Mouse (Mus musculus) intestine, embryonic 14.5 days (tissue): ENCODE results near the gene Cadps2. TPM values are rescaled to one million over a fixed set of nuclear protein-coding genes. Genes with fewer than 3 reads are reported as not detected.

ENCODE experiments used
- ATAC-seq: fragments of 200-750 bp; cut with Nextera tagmentation; replicated peaks from 2 replicates; pipeline ENCODE4 v1.8.0; 2017; ENCODE audit warnings: low read depth, moderate number of reproducible peaks, moderate TSS enrichment, moderate library complexity; ENCODE audit not compliant: low FRiP score, low TSS enrichment
- DNase-seq: peaks from one replicate; pipeline ENCODE4 v3.0.0-alpha.2; 2018; ENCODE audit warnings: low spot score
- H3K27ac ChIP-seq: fragments of 300-500 bp; sonication (generic); 2 replicates; pipeline ENCODE4 v1.5.1; 2014; ENCODE audit warnings: low read depth, mild to moderate bottlenecking, control low read depth
- H3K27me3 ChIP-seq: fragments of 300-500 bp; sonication (generic); replicated peaks from 2 replicates; pipeline ENCODE4 v1.6.1; 2014; ENCODE audit warnings: low read length, control low read depth; ENCODE audit not compliant: control insufficient read depth, insufficient read depth
- H3K36me3 ChIP-seq: fragments of 300-500 bp; sonication (generic); 2 replicates; pipeline ENCODE4 v1.6.1; 2014; ENCODE audit warnings: low read length, control low read depth; ENCODE audit not compliant: control insufficient read depth, insufficient read depth
- H3K4me1 ChIP-seq: fragments of 300-500 bp; sonication (generic); replicated peaks from 2 replicates; pipeline ENCODE4 v1.6.1; 2014; ENCODE audit warnings: low read length, control low read depth, mixed read lengths; ENCODE audit not compliant: control insufficient read depth, insufficient read depth
- H3K4me2 ChIP-seq: fragments of 300-500 bp; sonication (generic); 2 replicates; pipeline ENCODE4 v1.6.1; 2014; ENCODE audit warnings: low read length
- H3K4me3 ChIP-seq: fragments of 300-500 bp; sonication (generic); 2 replicates; pipeline ENCODE4 v1.5.1; 2014; ENCODE audit warnings: low read depth, low read length, control low read depth, mixed read lengths
- H3K9ac ChIP-seq: fragments of 300-500 bp; sonication (generic); 2 replicates; pipeline ENCODE4 v1.6.1; 2014; ENCODE audit warnings: mild to moderate bottlenecking, low read length
- H3K9me3 ChIP-seq: fragments of 300-500 bp; sonication (generic); 2 replicates; pipeline ENCODE4 v1.6.1; 2016; ENCODE audit warnings: low read length, control low read depth; ENCODE audit not compliant: control insufficient read depth
- WGBS: fragments of 180-500 bp; shearing (Covaris S2); extraction: QIAGEN DNeasy Blood & Tissue Kit; methylation state at CpG from one replicate; pipeline ENCODE4 v1.1.7; 2014; 5-methylcytosine and 5-hydroxymethylcytosine counted together
- polyA plus RNA-seq: library from polyadenylated mRNA; unstranded; fragments of >200 nt; fragmentation: Nextera tagmentation; extraction: Ambion mirVana; gene quantifications from 2 replicates; pipeline ENCODE4 v1.2.1, GENCODE M21; 2014

The Cadps2 gene
- polyA plus RNA-seq, 1 experiment from 2014 or later: 1.2 TPM

- Histone ChIP-seq H3K4me1 (no peaks in the 10 kb centered on the region), H3K36me3 (no peaks in the 10 kb centered on the region), H3K9me3 (0 out of 2 replicates have a peak, but pooled peaks cover 3% of the 10 kb centered on the region), H3K4me3 (no peak overlapping the region), H3K27me3 (no peaks in the 10 kb centered on the region), H3K4me2 (no peak overlapping the region), H3K9ac (no peak overlapping the region), H3K27ac (no peak overlapping the region)
- DNase-seq (no peak), ATAC-seq (no peak)
- 82% methylated on average over 5 of the region's 5 CpGs for WGBS
These were observed 99.2 kb downstream of the Cadps2 start for GRCm38 (mm10) chr6:23740010-23740409.

GRCm38 (mm10) chr6:23732750-23733149 is 106.5 kb downstream of the Cadps2 start:
- ATAC-seq: no peak
- WGBS: 51% methylated on average over 3 of the region's 3 CpGs
- H3K36me3 ChIP-seq: no peaks in the 10 kb centered on the region
- no peaks in the 10 kb centered on the region for H3K9me3 ChIP-seq
- no peak overlapping the region for H3K27ac ChIP-seq
- no peaks in the 10 kb centered on the region for H3K4me1 ChIP-seq
- no peak overlapping the region for H3K4me2 ChIP-seq
- H3K9ac ChIP-seq: no peak overlapping the region
- no peak overlapping the region for H3K4me3 ChIP-seq
- H3K27me3 ChIP-seq: no peaks in the 10 kb centered on the region
- DNase-seq: no peak

GRCm38 (mm10) chr6:23728620-23729019 is 110.6 kb downstream of the Cadps2 start:
- H3K9me3 ChIP-seq: no peaks in the 10 kb centered on the region
- no peak overlapping the region for H3K4me2 ChIP-seq
- H3K9ac ChIP-seq: no peak overlapping the region
- H3K4me1 ChIP-seq: no peaks in the 10 kb centered on the region
- H3K27ac ChIP-seq: no peak overlapping the region
- no peaks in the 10 kb centered on the region for H3K27me3 ChIP-seq
- WGBS: 78% methylated on average over 3 of the region's 3 CpGs
- H3K36me3 ChIP-seq: no peaks in the 10 kb centered on the region
- ATAC-seq (no peak), DNase-seq (no peak)
- H3K4me3 ChIP-seq: no peak overlapping the region

- Histone ChIP-seq H3K27me3 (no peaks in the 10 kb centered on the region), H3K9ac (no peak overlapping the region), H3K36me3 (no peaks in the 10 kb centered on the region), H3K4me2 (no peak overlapping the region), H3K9me3 (no peaks in the 10 kb centered on the region), H3K4me3 (no peak overlapping the region), H3K4me1 (no peaks in the 10 kb centered on the region), H3K27ac (no peak overlapping the region)
- no peak for ATAC-seq
- no peak for DNase-seq
- WGBS: 90% methylated on average over 4 of the region's 4 CpGs
These were observed 115.5 kb downstream of the Cadps2 start for GRCm38 (mm10) chr6:23723697-23724096.

- DNase-seq: no peak
- no peaks in the 10 kb centered on the region for H3K36me3 ChIP-seq
- no peak for ATAC-seq
- H3K4me2 ChIP-seq: no peak overlapping the region
- H3K4me3 ChIP-seq: no peak overlapping the region
- 92% methylated on average over 2 of the region's 2 CpGs for WGBS
- H3K4me1 ChIP-seq: no peaks in the 10 kb centered on the region
- H3K9ac ChIP-seq: no peak overlapping the region
- no peaks in the 10 kb centered on the region for H3K9me3 ChIP-seq
- no peaks in the 10 kb centered on the region for H3K27me3 ChIP-seq
- no peak overlapping the region for H3K27ac ChIP-seq
These were observed 118.8 kb downstream of the Cadps2 start for GRCm38 (mm10) chr6:23720401-23720800.

- Histone ChIP-seq H3K27ac (no peak overlapping the region), H3K4me1 (no peaks in the 10 kb centered on the region), H3K36me3 (no peaks in the 10 kb centered on the region), H3K4me3 (no peak overlapping the region), H3K4me2 (no peak overlapping the region), H3K9ac (no peak overlapping the region), H3K9me3 (no peaks in the 10 kb centered on the region), H3K27me3 (no peaks in the 10 kb centered on the region)
- 74% methylated on average over 3 of the region's 3 CpGs for WGBS
- no peak for DNase-seq
- no peak for ATAC-seq
These were observed 131.7 kb downstream of the Cadps2 start for GRCm38 (mm10) chr6:23707506-23707905.

DNA sequence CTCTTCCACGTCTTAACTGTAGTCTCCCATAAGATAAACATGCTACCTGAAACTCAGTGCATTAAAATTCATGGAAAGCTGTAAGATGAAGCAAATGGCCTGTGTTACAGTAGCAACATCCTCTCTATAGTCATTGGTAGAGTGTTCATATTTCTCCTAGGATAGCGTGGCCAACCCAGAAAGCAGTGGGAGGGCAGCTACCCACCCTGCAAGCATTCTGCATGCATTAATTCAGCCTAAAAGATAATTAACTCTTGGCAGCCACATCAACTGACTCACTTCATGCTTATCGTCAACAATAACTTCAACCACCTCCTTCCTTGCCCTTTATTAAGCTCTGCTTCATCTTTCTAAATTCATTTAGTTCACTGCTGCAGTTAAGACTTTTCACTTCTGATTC is 138.3 kb downstream of the Cadps2 start:
- no peak overlapping the region for H3K4me2 ChIP-seq
- no peak overlapping the region for H3K4me3 ChIP-seq
- H3K36me3 ChIP-seq: no peaks in the 10 kb centered on the region
- no peaks in the 10 kb centered on the region for H3K27me3 ChIP-seq
- DNase-seq: no peak
- 65% methylated on average over 3 of the region's 3 CpGs for WGBS
- H3K9ac ChIP-seq: no peak overlapping the region
- no peaks in the 10 kb centered on the region for H3K4me1 ChIP-seq
- no peak overlapping the region for H3K27ac ChIP-seq
- ATAC-seq: no peak
- H3K9me3 ChIP-seq: no peaks in the 10 kb centered on the region

DNA sequence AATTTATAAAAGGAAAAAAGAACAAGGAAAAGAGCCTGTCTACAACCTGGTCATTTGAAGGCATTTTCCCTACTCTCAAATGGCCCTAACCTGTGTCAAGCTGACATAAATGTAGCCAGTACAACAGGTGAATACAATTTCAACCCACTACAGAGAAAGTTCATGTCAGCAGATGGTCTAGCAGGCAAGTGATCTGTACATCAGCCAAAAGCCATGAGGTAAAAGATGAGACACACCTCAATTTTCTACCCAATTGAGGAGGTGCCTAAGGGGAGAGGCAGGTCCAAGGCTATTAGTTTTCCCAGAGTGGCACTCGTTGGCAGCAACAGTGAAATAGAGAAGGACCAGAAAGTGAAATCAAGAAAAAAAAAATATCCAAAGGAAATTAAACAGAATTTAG is 161.0 kb downstream of the Cadps2 start:
- DNase-seq: no peak

DNA sequence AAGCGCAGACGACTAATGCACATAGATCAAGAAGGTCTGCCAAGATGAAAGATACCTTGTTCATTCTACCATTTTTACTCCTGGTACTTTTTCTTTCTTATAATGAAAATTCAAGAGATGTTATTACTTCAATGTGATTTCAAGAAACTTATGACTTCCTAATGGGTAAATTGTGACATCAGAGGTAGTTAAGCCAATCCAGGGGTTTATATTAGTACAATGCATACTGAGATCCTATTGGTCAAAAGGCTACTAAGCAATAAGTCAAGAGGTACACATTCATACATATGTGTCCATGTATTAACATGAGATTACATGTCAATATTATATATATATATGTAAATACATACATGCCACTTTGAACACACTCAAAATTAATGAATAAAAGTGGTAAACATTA is 184.2 kb downstream of the Cadps2 start, which contains the start of gene Rnf148:
Gene Rnf148 (minus strand): TSS at position 101 of the 400 bp plus-strand sequence.
- Histone ChIP-seq H3K36me3 (no peaks in the 10 kb centered on the region), H3K4me3 (no peak within 1 kb of the TSS), H3K4me2 (no peak within 1 kb of the TSS), H3K27ac (no peak within 1 kb of the TSS), H3K9ac (no peak within 1 kb of the TSS), H3K4me1 (no peaks in the 10 kb centered on the region), H3K9me3 (no peaks in the 10 kb centered on the region), H3K27me3 (no peaks in the 10 kb centered on the region)
- 86% methylated on average over 2 of the region's 2 CpGs for WGBS
- DNase-seq (no peak), ATAC-seq (no peak)

More for the DNA sequence above, 161.0 kb downstream of the Cadps2 start:
- Histone ChIP-seq H3K27ac (no peak overlapping the region), H3K9ac (no peak overlapping the region), H3K4me3 (no peak overlapping the region), H3K36me3 (no peaks in the 10 kb centered on the region), H3K9me3 (no peaks in the 10 kb centered on the region), H3K4me1 (no peaks in the 10 kb centered on the region), H3K27me3 (no peaks in the 10 kb centered on the region), H3K4me2 (no peak overlapping the region)
- 68% methylated on average over 1 of the region's 1 CpGs for WGBS
- ATAC-seq: no peak
